17 mouse cellular contexts compared by ENCODE assay signal in genomic region chr5:52904671-52905070, GRCm38 (mm10).
DNase-seq lines count a peak whose midpoint lies in the region; ATAC-seq and TF ChIP-seq lines count a peak whose summit lies in the region.
"Had no signal": no experiment of that assay in that cellular context is flagged by ENCODE, and none has a peak within 500 bp of the region (broad histone marks: within the 10 kb centered on the region; RNA-seq: fewer than 3 reads in every experiment).

No protein-coding gene starts in this region.

- peak overlapping the region; percentile 63 for H3K27ac ChIP-seq in hindbrain, embryonic 10.5 days
- no peak overlapping the region for H3K27ac ChIP-seq in hindbrain, embryonic 14.5 days
- H3K27ac ChIP-seq in lung, embryonic 16.5 days (ENCODE audit: low read length), result no peak overlapping the region
- H3K27ac ChIP-seq in lung, postnatal 0 days (ENCODE audit: low read length), result no peak overlapping the region
- no peak overlapping the region for H3K27ac ChIP-seq in hindbrain, postnatal 0 days
- H3K27ac ChIP-seq: heart, embryonic 13.5 days; limb, embryonic 13.5 days had no signal

- TF ChIP-seq CTCF in lung, postnatal 0 days (IDR thresholded peaks at IDR 0.05), result no peak
- TF ChIP-seq CTCF in hindbrain, postnatal 0 days (IDR thresholded peaks at IDR 0.05; ENCODE audit: low read depth), result no peak

- no peak overlapping the region for H3K4me2 ChIP-seq in hindbrain, embryonic 14.5 days (replicated peaks)
- H3K4me2 ChIP-seq in lung, embryonic 16.5 days (ENCODE audit: low read depth, low read length), result no peak overlapping the region
- no peak overlapping the region for H3K4me2 ChIP-seq in lung, postnatal 0 days (replicated peaks; ENCODE audit: low read depth, low read length)
- no peak overlapping the region for H3K4me2 ChIP-seq in hindbrain, postnatal 0 days (ENCODE audit: low read depth, low read length)
- H3K4me2 ChIP-seq: heart, embryonic 13.5 days; limb, embryonic 13.5 days had no signal

- 19% methylated on average over 6 of the region's 6 CpGs for WGBS in hindbrain, embryonic 10.5 days
- WGBS in hindbrain, embryonic 14.5 days, result 23% methylated on average over 6 of the region's 6 CpGs
- 12% methylated on average over 6 of the region's 6 CpGs for WGBS in lung, embryonic 16.5 days
- 24% methylated on average over 6 of the region's 6 CpGs for WGBS in lung, postnatal 0 days
- 26% methylated on average over 6 of the region's 6 CpGs for WGBS in hindbrain, postnatal 0 days

- TF ChIP-seq EP300 in lung, postnatal 0 days (IDR thresholded peaks at IDR 0.05), result no peak

- no peaks in the 10 kb centered on the region for H3K36me3 ChIP-seq in hindbrain, embryonic 10.5 days
- no peaks in the 10 kb centered on the region for H3K36me3 ChIP-seq in hindbrain, embryonic 14.5 days (replicated peaks; ENCODE audit: control insufficient read depth, insufficient read depth)
- H3K36me3 ChIP-seq in lung, embryonic 16.5 days (ENCODE audit: control insufficient read depth, insufficient read depth, low read length), result no peaks in the 10 kb centered on the region
- no peaks in the 10 kb centered on the region for H3K36me3 ChIP-seq in lung, postnatal 0 days (ENCODE audit: insufficient read depth, low read length)
- no peaks in the 10 kb centered on the region for H3K36me3 ChIP-seq in hindbrain, postnatal 0 days (ENCODE audit: insufficient read depth, low read length)
- H3K36me3 ChIP-seq: heart, embryonic 13.5 days; limb, embryonic 13.5 days had no signal

- peaks cover 15% of the 10 kb centered on the region for H3K4me1 ChIP-seq in hindbrain, embryonic 10.5 days (replicated peaks)
- no peaks in the 10 kb centered on the region for H3K4me1 ChIP-seq in hindbrain, embryonic 14.5 days (replicated peaks; ENCODE audit: control insufficient read depth, insufficient read depth, low read length)
- H3K4me1 ChIP-seq in lung, embryonic 16.5 days (replicated peaks; ENCODE audit: control insufficient read depth, insufficient read depth, low read length), result no peaks in the 10 kb centered on the region; the same call in 1 of the 2 replicates
- H3K4me1 ChIP-seq in lung, postnatal 0 days (ENCODE audit: insufficient read depth, low read depth, low read length), result no peaks in the 10 kb centered on the region
- H3K4me1 ChIP-seq in hindbrain, postnatal 0 days (ENCODE audit: insufficient read depth, low read length), result no peaks in the 10 kb centered on the region

- no peaks in the 10 kb centered on the region for H3K27me3 ChIP-seq in hindbrain, embryonic 10.5 days (ENCODE audit: insufficient read depth, poor library complexity, severe bottlenecking)
- H3K27me3 ChIP-seq in hindbrain, embryonic 14.5 days (ENCODE audit: control insufficient read depth, insufficient read depth, low read length), result no peaks in the 10 kb centered on the region
- no peaks in the 10 kb centered on the region for H3K27me3 ChIP-seq in lung, embryonic 16.5 days (ENCODE audit: control insufficient read depth, insufficient read depth, low read depth, low read length)
- H3K27me3 ChIP-seq in lung, postnatal 0 days (replicated peaks; ENCODE audit: insufficient read depth, low read length), result no peaks in the 10 kb centered on the region
- H3K27me3 ChIP-seq in hindbrain, postnatal 0 days (ENCODE audit: insufficient read depth, low read length), result no peaks in the 10 kb centered on the region
- H3K27me3 ChIP-seq: heart, embryonic 13.5 days; limb, embryonic 13.5 days had no signal

- H3K4me3 ChIP-seq in hindbrain, embryonic 10.5 days, result no peak overlapping the region
- no peak overlapping the region for H3K4me3 ChIP-seq in hindbrain, embryonic 14.5 days (replicated peaks; ENCODE audit: low read length)
- no peak overlapping the region for H3K4me3 ChIP-seq in lung, embryonic 16.5 days (ENCODE audit: low read length)
- H3K4me3 ChIP-seq in lung, postnatal 0 days (ENCODE audit: low read depth, low read length), result no peak overlapping the region
- H3K4me3 ChIP-seq in hindbrain, postnatal 0 days (ENCODE audit: low read length), result no peak overlapping the region
- H3K4me3 ChIP-seq: heart, embryonic 13.5 days; limb, embryonic 13.5 days had no signal

- no peaks in the 10 kb centered on the region for H3K9me3 ChIP-seq in hindbrain, embryonic 10.5 days
- H3K9me3 ChIP-seq in hindbrain, embryonic 14.5 days (ENCODE audit: control insufficient read depth, low read length), result no peaks in the 10 kb centered on the region
- H3K9me3 ChIP-seq in lung, embryonic 16.5 days (ENCODE audit: control insufficient read depth, low read length), result no peaks in the 10 kb centered on the region
- no peaks in the 10 kb centered on the region for H3K9me3 ChIP-seq in lung, postnatal 0 days (ENCODE audit: low read length)
- H3K9me3 ChIP-seq in hindbrain, postnatal 0 days (ENCODE audit: low read length), result no peaks in the 10 kb centered on the region
- H3K9me3 ChIP-seq: heart, embryonic 13.5 days; limb, embryonic 13.5 days had no signal

- DNase-seq in hindbrain, embryonic 10.5 days (ENCODE audit: low spot score), result peak; percentile 29
- no peak for DNase-seq in hindbrain, embryonic 14.5 days (ENCODE audit: low spot score)
- no peak for DNase-seq in lung, postnatal 0 days (ENCODE audit: low spot score)
- DNase-seq in embryo, embryonic 10.5 days (ENCODE audit: low spot score), result peak; percentile 57
- no peak for DNase-seq in hindbrain, postnatal 0 days (ENCODE audit: low spot score)
- no peak for DNase-seq in retina, embryonic 14.5 days (ENCODE audit: low spot score)
- DNase-seq in adrenal gland, postnatal 36 days, result no peak
- DNase-seq: cerebellum, adult 11 months; forebrain, postnatal 0 days; gastrocnemius, postnatal 10 days; kidney, postnatal 36 days; lung, adult 18-20 months; right cerebral cortex, postnatal 4 days; thymus, adult 2 months had no signal

- no peak overlapping the region for H3K9ac ChIP-seq in hindbrain, embryonic 14.5 days
- no peak overlapping the region for H3K9ac ChIP-seq in lung, embryonic 16.5 days (ENCODE audit: low read length)
- no peak overlapping the region for H3K9ac ChIP-seq in lung, postnatal 0 days (replicated peaks; ENCODE audit: low read depth)
- H3K9ac ChIP-seq in hindbrain, postnatal 0 days (replicated peaks; ENCODE audit: low read length), result no peak overlapping the region
- H3K9ac ChIP-seq: forebrain, postnatal 0 days; heart, embryonic 13.5 days; limb, embryonic 13.5 days had no signal

- ATAC-seq in hindbrain, embryonic 14.5 days (ENCODE audit: low FRiP score), result no peak; the same call in 1 of the 2 replicates
- ATAC-seq in lung, embryonic 16.5 days (ENCODE audit: low read depth), result peak; percentile 59
- ATAC-seq in lung, postnatal 0 days, result no peak
- 0 out of 2 replicates have a peak, but pooled peaks have one; percentile 29 for ATAC-seq in hindbrain, postnatal 0 days
- ATAC-seq: forebrain, postnatal 0 days had no signal

Comparison
In these comparisons a context has a peak if more than half of its experiments do, and no peak if none do; other contexts are left out.
1. DNase-seq: peak in hindbrain, embryonic 10.5 days (single experiment) and embryo, embryonic 10.5 days (single experiment); none in hindbrain, embryonic 14.5 days (single experiment), lung, postnatal 0 days (single experiment), hindbrain, postnatal 0 days (single experiment), retina, embryonic 14.5 days (single experiment) and adrenal gland, postnatal 36 days (0 of 2).
2. ATAC-seq: peak in lung, embryonic 16.5 days (single experiment) and hindbrain, postnatal 0 days (single experiment); none in hindbrain, embryonic 14.5 days (single experiment) and lung, postnatal 0 days (single experiment).